Mouse (Mus musculus): ENCODE measurements around the gene Lgals8. TPM values are rescaled to one million over a fixed set of nuclear protein-coding genes. Genes with fewer than 3 reads are reported as not detected.
"Not testable (repeated sequence)": the region's sequence is repeated elsewhere in the genome, so short reads cannot be mapped to it uniquely, and the experiment has no call there.

The Lgals8 gene
- polyA plus RNA-seq, 1 experiment = not detected

DNA sequence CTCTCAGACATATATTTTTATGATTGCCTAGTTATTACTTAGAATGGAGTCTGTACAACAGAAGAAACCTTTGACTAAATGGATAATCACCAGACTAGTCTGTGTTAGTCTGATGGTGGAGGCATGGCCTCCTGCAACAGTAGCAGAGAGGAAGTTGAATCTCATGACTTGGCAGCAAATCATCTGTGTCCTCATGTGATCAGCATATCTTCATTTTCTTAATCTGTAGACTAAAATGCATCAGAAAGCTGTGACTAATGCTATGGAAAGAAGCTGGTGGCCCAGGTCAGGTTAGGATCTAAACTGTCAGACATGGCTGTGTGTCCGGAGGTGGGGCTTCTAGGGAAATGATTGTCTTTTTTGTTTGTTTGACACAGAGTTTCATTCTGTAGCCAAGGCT lies 3.7 kb upstream of the Lgals8 start:
- Histone ChIP-seq H3K4me1 (ENCODE audit: control insufficient read depth, insufficient read depth, low read length) (0 out of 2 replicates have a peak, but pooled peaks cover 2% of the 10 kb centered on the region), H3K27ac (ENCODE audit: insufficient read depth, low read depth, low read length) (no peak overlapping the region), H3K4me3 (ENCODE audit: insufficient read depth, low read depth, low read length) (no peak overlapping the region)
- TF ChIP-seq POLR2A (IDR thresholded peaks at IDR 0.05; ENCODE audit: insufficient read depth, low read depth, low read length) = no peak
- WGBS = 91% methylated on average over 1 of the region's 1 CpGs

DNA sequence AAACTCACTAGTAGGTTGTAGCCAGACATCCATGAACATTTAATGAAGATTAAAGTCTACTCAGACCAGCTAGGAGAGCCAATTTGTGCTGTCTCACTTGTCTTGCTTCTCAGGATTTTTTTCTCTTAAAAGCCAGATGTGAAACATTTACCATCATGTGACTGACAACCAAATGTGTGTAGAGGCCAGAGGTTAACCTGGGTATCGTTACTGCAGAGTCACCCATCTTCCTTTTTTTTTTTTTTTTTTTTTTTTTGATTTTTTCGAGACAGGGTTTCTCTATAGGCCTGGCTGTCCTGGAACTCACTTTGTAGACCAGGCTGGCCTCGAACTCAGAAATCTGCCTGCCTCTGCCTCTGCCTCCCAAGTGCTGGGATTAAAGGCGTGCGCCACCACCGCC lies 585 bp downstream of the Lgals8 start:
- H3K4me1 ChIP-seq (ENCODE audit: control insufficient read depth, insufficient read depth, low read length); H3K27ac ChIP-seq (ENCODE audit: insufficient read depth, low read depth, low read length); H3K4me3 ChIP-seq (ENCODE audit: insufficient read depth, low read depth, low read length): not testable (repeated sequence)
- WGBS = 83% methylated on average over 6 of the region's 6 CpGs

DNA sequence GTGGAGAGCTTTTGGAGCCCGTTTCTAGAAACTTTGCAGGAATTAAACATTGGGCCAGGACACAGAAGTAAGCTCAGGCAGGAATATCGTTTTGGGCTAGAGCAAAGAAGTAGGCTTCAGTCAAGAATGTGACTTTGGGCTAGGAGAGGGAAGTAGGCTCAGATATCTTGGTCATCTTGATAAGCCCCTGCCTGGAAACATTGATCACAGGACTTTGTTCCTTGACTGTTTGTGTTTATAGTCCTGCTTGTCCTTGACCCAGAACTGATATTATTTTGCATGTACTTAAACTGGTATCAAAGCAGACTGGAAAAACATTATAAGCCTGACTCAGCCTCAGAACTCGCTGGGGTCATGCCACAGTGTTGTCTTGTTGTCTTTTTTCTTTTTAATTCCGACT lies 2.1 kb downstream of the Lgals8 start:
- no peak for TF ChIP-seq CTCF (IDR thresholded peaks at IDR 0.05; ENCODE audit: insufficient read depth, low read depth, low read length)
- no peak for TF ChIP-seq POLR2A (IDR thresholded peaks at IDR 0.05; ENCODE audit: insufficient read depth, low read depth, low read length)
- Histone ChIP-seq H3K27ac (ENCODE audit: insufficient read depth, low read depth, low read length) (no peak overlapping the region), H3K4me3 (ENCODE audit: insufficient read depth, low read depth, low read length) (no peak overlapping the region), H3K4me1 (ENCODE audit: control insufficient read depth, insufficient read depth, low read length) (peaks cover 3% of the 10 kb centered on the region; the same call in 1 of the 2 replicates)
- 81% methylated on average over 4 of the region's 4 CpGs for WGBS

DNA sequence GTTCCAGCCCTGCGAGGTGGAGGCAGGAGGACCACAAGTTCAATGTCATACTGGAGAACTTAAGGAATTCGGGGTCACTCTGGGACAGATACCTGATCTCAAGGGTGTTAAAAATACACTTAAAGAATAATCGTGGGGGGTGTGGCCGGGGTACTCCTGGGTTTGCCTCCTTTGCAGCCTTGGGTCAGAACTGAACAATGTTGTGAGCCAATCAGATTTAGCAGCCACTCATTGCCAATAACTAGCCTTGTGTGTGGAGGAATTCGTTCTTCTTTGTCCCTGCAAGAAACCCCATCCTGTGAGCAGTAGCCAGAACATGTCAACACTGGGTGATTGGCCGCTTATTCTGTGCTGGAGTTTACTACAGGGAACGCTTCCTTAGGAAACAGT lies 3.0 kb downstream of the Lgals8 start:
- 1% methylated on average over 7 of the region's 7 CpGs for WGBS
- Histone ChIP-seq H3K27ac (ENCODE audit: insufficient read depth, low read depth, low read length) (peak overlapping the region; percentile 18; the same call in 1 of the 2 replicates), H3K4me3 (ENCODE audit: insufficient read depth, low read depth, low read length) (peak overlapping the region; percentile 71), H3K4me1 (ENCODE audit: control insufficient read depth, insufficient read depth, low read length) (peaks cover 3% of the 10 kb centered on the region; the same call in 1 of the 2 replicates)
- TF ChIP-seq POLR2A (IDR thresholded peaks at IDR 0.05; ENCODE audit: insufficient read depth, low read depth, low read length) = no peak
- no peak for TF ChIP-seq CTCF (IDR thresholded peaks at IDR 0.05; ENCODE audit: insufficient read depth, low read depth, low read length)

DNA sequence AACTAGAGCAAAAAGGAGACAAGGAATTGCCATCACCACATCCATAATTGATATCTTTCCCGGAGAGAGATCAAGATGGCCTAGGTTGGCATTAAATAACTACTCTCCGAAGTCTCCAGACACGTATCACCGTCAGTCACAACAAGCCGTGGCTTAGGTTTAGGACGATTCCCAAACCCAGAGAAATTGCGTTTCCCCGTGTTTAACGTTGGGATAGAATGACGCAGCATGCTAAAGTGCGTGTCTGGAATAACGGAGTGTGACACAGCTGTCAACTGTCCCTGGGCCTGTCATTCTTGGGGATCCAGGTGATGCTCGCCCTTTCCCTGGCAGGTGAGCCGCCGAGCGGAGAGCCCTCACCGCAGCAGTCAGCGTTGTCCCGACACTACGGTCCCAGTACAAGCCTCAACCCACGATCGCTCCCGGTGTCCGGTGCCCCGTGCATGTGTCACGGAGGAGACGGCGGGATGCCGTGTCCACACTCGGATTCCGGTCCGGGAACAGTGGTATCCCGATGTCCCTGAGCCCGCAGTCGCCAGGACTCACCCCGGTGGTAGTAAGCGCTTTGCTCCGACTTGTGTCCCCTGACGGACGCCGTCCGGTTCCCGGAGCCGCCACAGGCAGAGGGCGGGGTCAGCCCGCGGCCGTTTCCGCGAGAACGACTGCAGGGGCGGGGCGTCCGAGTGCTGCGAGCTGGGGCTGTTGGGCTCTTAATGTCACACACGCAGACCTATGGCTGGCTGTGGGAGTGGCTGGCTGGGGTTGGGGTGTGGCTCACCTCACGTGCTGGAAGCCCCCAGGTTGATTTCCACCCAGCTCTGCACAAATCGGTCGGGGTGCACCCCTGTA lies 3.6 kb downstream of the Lgals8 start:
- H3K27ac ChIP-seq (ENCODE audit: insufficient read depth, low read depth, low read length) = peak overlapping the region; percentile 25
- H3K4me1 ChIP-seq (ENCODE audit: control insufficient read depth, insufficient read depth, low read length) = peaks cover 3% of the 10 kb centered on the region; the same call in 1 of the 2 replicates
- TF ChIP-seq POLR2A (IDR thresholded peaks at IDR 0.05; ENCODE audit: insufficient read depth, low read depth, low read length) (0 out of 2 replicates have a peak, but pooled peaks have one; percentile 32), CTCF (IDR thresholded peaks at IDR 0.05; ENCODE audit: insufficient read depth, low read depth, low read length) (no peak)
- peak overlapping the region; percentile 71 for H3K4me3 ChIP-seq (ENCODE audit: insufficient read depth, low read depth, low read length)
- WGBS = under 1% methylated on average over 59 of the region's 59 CpGs

DNA sequence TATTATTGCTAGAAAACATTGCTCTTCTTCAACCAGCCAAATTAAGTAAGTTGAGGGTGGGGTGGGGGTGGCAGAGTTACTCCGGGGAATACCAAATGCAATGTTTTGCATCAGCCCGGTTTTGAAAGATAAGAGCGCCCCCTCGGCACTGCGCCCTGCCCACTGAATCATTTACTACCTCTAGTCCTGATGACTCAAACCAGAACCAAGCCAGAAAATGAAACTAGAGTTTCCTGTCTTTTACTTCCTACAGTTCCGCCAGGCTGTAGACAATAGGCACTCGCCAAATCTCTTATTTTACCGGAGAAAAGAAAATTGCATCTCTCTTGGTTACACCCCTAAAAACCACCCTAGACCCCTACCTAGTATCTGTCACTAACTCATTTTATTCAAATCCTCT lies 4.3 kb downstream of the Lgals8 start:
- TF ChIP-seq CTCF (IDR thresholded peaks at IDR 0.05; ENCODE audit: insufficient read depth, low read depth, low read length) (no peak), POLR2A (IDR thresholded peaks at IDR 0.05; ENCODE audit: insufficient read depth, low read depth, low read length) (no peak)
- Histone ChIP-seq H3K4me1 (ENCODE audit: control insufficient read depth, insufficient read depth, low read length) (peaks cover 3% of the 10 kb centered on the region; the same call in 1 of the 2 replicates), H3K27ac (ENCODE audit: insufficient read depth, low read depth, low read length) (no peak overlapping the region), H3K4me3 (ENCODE audit: insufficient read depth, low read depth, low read length) (peak overlapping the region; percentile 71; the same call in 1 of the 2 replicates)
- whole genome bisulfite sequencing = under 1% methylated on average over 8 of the region's 8 CpGs

DNA sequence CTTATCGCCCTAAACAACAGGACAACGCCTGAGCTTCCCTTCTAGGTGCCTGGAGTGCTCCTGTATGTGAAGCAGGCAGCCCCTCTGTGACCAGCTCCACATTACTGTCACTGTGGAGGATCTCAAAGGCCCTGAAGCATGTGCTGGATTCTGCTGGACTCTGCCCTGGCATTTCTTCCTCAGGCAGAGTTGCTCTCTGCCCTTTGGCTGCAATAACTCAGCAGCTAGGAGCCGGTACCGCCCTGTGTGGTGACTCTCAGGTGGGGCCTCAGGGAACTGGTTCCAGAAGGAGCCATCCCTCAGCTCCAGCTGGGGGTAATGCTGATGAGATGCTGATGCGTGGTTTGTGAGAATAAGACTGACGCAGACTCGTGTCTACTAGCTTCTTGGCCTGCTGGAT lies 8.0 kb downstream of the Lgals8 start:
- 80% methylated on average over 7 of the region's 7 CpGs for WGBS
- peaks cover 3% of the 10 kb centered on the region; the same call in 1 of the 2 replicates for H3K4me1 ChIP-seq (ENCODE audit: control insufficient read depth, insufficient read depth, low read length)
- no peak overlapping the region for H3K27ac ChIP-seq (ENCODE audit: insufficient read depth, low read depth, low read length)
- TF ChIP-seq CTCF (IDR thresholded peaks at IDR 0.05; ENCODE audit: insufficient read depth, low read depth, low read length) (no peak), POLR2A (IDR thresholded peaks at IDR 0.05; ENCODE audit: insufficient read depth, low read depth, low read length) (no peak)
- H3K4me3 ChIP-seq (ENCODE audit: insufficient read depth, low read depth, low read length) = no peak overlapping the region

DNA sequence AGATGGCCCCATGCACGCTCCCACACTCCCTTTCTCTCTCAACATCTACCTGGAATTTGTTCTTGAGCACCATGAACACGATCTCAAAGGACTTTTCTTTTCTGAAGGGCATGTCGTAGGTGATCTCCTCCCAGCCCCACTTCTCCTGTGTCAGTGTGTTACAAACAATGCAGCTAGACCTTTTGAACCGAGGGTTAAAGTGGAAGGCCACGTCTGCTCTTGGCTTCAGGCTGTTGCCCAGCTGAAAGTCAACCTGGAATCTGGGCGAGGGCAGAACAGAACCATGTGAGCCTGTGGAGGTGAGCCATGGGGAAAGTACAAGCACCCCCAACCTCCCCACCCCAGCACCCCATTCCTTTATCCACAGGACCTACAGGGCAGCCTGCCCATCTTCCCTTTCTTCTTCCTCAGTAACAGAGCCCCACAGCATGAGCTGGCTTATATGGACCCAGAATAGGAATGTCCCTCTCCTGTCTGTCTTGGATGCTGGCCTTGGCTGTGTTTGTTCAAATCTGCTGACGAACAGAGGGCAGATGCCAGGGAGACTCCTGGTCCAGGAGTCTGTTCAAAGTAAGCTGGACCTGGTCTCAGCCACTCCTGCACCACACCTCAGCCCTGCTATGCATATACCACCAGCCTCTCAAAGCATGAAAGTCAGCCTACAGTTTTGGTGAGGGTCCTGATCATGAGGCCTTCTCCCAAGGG lies 9.9 kb downstream of the Lgals8 start:
- H3K4me3 ChIP-seq (ENCODE audit: insufficient read depth, low read depth, low read length) = no peak overlapping the region
- TF ChIP-seq POLR2A (IDR thresholded peaks at IDR 0.05; ENCODE audit: insufficient read depth, low read depth, low read length) (no peak), CTCF (IDR thresholded peaks at IDR 0.05; ENCODE audit: insufficient read depth, low read depth, low read length) (no peak)
- WGBS = 92% methylated on average over 7 of the region's 7 CpGs
- H3K27ac ChIP-seq (ENCODE audit: insufficient read depth, low read depth, low read length) = no peak overlapping the region
- peaks cover 2% of the 10 kb centered on the region; the same call in 1 of the 2 replicates for H3K4me1 ChIP-seq (ENCODE audit: control insufficient read depth, insufficient read depth, low read length)

DNA sequence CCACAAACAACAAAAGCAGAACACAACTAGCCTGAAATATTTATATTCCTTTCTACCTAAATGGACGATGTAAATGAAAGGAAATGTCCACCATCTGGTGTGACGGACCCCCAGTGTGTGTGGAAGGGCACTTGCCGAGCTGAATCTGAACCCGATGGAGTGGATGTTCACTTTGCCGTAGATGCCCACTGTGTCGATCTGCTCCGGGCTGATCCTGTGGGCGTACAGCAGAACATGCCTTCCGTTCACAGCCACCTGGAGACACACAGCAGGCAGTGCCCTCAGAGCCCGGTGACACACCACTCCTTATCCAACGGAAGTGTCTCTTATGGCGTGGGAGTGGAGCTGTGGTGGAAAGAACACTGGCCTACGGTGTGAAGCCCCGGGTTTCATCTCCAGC lies 11.6 kb downstream of the Lgals8 start:
- H3K27ac ChIP-seq (ENCODE audit: insufficient read depth, low read depth, low read length) = no peak overlapping the region

More for the DNA sequence above, 11.6 kb downstream of the Lgals8 start:
- TF ChIP-seq CTCF (IDR thresholded peaks at IDR 0.05; ENCODE audit: insufficient read depth, low read depth, low read length) = no peak
- Histone ChIP-seq H3K4me3 (ENCODE audit: insufficient read depth, low read depth, low read length) (no peak overlapping the region), H3K4me1 (ENCODE audit: control insufficient read depth, insufficient read depth, low read length) (no peaks in the 10 kb centered on the region)
- WGBS = 86% methylated on average over 14 of the region's 14 CpGs
